Mouse (Mus musculus) heart, adult 18-20 months (tissue): Measurements from ENCODE around the gene Ints5. TPM values are rescaled to one million over a fixed set of nuclear protein-coding genes. Genes with fewer than 3 reads are reported as not detected.
"Not testable (repeated sequence)": the region's sequence is repeated elsewhere in the genome, so short reads cannot be mapped to it uniquely, and the experiment has no call there.

Experiments used
- DNase-seq, 2 experiments: peaks; one replicate each; pipeline ENCODE4 v3.0.0; 2021 to 2022; ENCODE audit warnings: mixed read lengths in 1 of 2
- long read RNA-seq, 2 experiments: library from polyadenylated mRNA; stranded (forward); transcript quantifications; one replicate each; pipeline ENCODE4 v2.0.0; 2021
- total RNA-seq, 2 experiments: library from RNA; stranded (reverse); gene quantifications; 2 replicates each; pipeline ENCODE4 v1.2.3; 2021

Gene Ints5
- total RNA-seq, result 10 to 100 TPM; 11.2 to 11.5 TPM
- long read RNA-seq, experiment 1, partial matches to known transcripts, result 3 of 5 reads
- long read RNA-seq, experiment 1, other reads (novel, unspliced or antisense), result 0 of 5 reads
- long read RNA-seq, experiment 2, partial matches to known transcripts, result 0 of 8 reads
- long read RNA-seq, experiment 2, other reads (novel, unspliced or antisense), result 4 of 8 reads

GRCm38 (mm10) chr19:8892829-8893766, at the start of gene Ints5:
Gene Ints5, plus strand, starts transcription at chr19:8893005.
- DNase-seq, result peak; percentile 89 to 94

DNA sequence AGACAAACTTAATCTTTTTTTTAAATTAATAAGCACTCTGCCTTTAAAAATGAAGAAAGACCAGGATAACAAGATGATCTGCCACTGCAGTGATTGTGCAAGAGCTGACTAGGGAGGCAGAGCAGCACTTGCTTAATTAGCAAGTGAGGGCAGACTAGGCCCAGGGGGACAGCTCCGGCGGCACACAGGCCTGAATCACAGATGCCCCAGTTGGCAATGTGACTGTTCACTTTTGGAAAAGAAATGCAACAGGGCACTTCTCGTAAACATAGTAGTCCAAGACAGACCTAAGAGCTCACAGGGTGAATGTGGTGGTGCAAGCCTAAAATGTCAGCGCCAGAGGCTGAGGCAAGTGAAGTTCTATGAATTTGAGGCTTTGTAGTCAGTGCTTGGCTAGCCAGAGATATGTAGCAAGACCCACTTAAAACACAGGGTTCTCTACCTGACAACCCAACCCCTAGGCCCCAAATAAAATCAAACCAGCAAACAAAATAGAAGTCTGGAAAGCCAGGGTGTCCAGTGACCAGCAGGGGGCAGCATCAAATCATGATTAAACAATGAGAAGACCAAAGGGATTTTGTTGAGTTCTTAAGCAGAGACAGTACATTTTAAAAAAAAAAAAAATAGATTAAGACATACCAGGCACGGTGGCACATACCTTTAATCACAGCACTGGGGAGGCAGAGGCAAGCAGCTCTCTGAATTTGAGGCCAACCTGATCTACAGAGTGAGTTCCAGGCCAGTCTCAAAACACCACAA, 48.3 kb upstream of the Ints5 start:
- DNase-seq, result peak; percentile 69 to 94

DNA sequence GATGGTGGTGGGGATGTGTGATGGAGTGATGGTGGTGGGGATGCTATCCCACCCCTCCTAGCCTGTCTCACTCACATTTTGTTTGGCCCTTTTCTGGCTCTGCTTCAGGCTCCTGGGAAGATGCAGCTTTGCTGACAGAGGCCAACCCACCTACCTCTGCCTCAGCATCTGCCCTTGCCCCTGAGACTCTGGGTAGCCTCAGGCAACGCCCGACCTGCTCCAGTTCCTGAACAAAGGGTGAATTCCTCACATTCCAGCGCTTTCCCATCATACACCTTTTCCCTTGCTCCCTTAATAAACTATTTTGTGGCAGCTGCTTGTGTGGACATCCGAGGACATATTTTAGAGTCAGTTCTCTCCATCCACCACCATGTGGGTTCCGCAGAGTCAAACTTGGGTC, 44.4 kb upstream of the Ints5 start:
- no peak for DNase-seq

GRCm38 (mm10) chr19:8850402-8850901, 42.4 kb upstream of the Ints5 start, which contains the start of gene Lrrn4cl:
Gene Lrrn4cl, plus strand, starts transcription at chr19:8850768.
- peak; percentile 47 to 72 for DNase-seq

DNA sequence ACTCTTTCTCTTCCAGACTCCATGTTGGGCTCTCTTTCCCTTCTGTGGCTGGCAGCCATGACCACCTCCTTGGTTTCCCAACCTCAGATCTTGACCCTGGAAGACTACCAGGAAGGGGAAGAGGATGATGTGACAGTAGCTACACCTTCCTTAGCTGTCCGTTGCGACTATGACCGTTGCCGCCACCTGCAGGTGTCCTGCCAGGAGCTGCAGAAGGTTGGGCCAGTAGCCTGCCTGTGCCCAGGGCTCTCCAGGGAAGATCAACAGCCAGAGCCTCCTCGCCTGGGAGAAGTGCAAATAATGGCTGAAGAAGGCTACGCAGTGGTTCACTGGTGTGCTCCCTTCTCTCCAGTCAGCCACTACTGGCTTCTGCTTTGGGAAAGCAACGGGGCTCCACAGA, 41.2 kb upstream of the Ints5 start:
- peak in 1 of 2 experiments; percentile 24 for DNase-seq

- DNase-seq, result peak; percentile 53 to 59
Measured at GRCm38 (mm10) chr19:8852236-8852928, 40.4 kb upstream of the Ints5 start.

GRCm38 (mm10) chr19:8853117-8853516, 39.7 kb upstream of the Ints5 start:
- no peak for DNase-seq

DNA sequence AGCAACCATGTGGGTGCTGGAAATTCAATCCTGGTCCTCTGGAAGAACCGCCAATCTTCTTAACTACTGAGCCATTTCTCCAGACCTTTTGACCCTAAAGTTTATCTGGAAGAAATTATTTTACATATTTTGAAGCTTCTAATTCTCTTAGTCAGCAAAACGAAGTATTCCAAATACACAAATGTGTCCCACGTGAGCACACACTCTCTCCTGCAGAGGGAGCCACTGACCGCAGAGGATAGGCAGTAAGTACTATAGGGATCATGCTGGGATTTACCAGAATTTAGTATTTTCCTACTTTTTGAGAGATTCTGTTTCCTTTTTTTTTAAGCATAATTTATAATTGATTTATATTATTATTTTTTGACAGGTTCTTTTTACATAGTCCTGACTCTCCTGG, 35.1 kb upstream of the Ints5 start:
- DNase-seq, result peak; percentile 49 to 66

DNA sequence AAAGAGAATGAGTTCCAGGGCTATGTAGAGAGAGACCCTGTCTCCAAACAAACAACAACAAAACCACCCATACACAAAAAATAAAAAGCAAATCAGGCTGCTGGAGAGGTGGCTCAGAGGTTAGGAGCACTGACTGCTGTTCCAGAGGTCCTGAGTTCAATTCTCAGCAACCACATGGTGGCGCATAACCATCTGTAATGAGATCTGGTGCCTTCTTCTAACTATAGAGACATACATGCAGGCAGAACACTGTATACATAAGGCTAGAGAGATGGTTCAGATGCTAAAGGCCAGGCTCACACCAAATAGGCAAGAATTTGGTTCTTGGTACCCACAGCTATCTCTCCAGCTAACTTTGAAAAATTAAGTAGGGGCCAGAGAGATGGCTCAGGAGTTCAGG, 33.8 kb upstream of the Ints5 start:
- peak in 1 of 2 experiments; percentile 49 for DNase-seq

- no peak for DNase-seq
Measured at GRCm38 (mm10) chr19:8864265-8864664, 28.5 kb upstream of the Ints5 start.

GRCm38 (mm10) chr19:8870381-8870780, 22.4 kb upstream of the Ints5 start:
- DNase-seq, result not testable (repeated sequence)

DNA sequence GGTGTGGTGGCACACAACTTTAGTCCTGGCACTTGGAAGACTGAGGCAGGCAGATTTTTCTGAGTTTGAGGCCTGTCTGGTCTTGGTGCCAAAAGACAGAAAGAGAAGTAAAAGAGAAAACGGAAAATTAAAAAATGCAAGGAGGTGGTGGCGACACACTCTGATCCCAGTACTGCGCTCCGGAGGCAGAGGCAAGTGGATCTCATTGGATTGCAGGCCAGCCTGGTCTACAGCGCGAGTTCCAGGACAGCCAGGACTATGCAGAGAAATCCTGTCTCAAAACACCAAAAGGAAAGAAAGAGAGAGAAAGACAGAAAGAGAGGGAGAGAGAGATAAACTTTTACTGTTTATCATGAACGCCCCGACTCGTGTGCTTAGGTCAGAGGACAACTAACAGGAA, 22.0 kb upstream of the Ints5 start:
- no peak for DNase-seq

GRCm38 (mm10) chr19:8871267-8872186, 21.3 kb upstream of the Ints5 start, which contains the start of gene Ubxn1:
Gene Ubxn1, plus strand, starts transcription at chr19:8871496.
- DNase-seq, result peak; percentile 99

- DNase-seq, result no peak
Measured at GRCm38 (mm10) chr19:8872266-8872840, 20.5 kb upstream of the Ints5 start.

- no peak for DNase-seq
Measured at GRCm38 (mm10) chr19:8875031-8875430, 17.8 kb upstream of the Ints5 start.

DNA sequence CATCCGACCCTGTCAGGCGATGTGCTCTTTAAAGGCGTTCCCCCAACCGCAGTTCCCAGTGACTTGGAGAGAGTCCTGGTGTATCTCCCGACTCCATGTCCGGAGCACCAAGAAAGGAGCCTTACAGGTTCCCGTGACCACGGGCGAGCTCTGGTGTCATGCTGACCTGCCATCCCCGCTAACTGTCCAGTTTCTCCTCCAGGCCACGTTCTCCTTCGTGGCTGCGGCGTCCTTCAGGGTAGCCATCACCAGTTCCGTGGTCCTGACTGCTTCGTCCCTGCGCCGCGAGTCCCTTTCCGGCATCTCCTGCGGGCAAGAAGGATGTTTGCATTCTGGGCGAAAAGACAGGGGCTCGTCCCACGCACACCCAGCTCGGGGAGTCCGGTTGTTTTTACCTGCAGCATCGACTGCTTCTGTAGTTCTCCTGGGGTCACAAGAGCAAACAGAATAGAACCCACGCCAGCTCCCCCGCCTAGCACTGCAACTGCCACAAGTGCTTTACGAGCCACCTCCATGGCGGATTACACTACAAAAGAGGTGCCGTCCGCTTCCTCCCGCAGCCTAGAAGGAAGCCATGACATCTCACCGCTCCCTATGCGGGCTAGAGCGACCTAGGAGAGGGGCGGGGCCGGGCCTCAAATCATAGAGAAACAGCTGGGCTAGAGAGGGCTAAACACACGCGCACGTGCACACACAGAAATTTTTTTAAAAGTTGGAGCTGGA, 12.3 kb upstream of the Ints5 start, which contains the start of gene Uqcc3:
Gene Uqcc3 (minus strand): TSS at position 613 of the 723 bp plus-strand sequence.
- peak; percentile 94 for DNase-seq

DNA sequence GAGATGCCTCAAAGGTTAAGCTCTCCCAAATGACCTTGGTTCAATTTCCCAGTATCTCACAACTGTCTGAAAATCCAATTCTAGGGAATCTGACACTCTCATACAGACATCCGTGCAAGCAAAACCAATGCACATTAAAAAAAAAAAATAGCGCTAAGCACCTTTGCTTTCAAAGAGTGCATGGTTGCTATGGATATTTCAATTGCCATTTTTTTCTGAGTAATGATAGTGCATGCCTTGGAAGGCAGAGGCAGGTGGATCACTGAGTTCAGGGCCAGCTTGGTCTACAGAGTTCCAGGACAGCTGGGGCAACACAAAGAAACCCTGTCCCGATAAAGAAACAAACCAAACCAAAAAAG, 11.8 kb upstream of the Ints5 start:
- no peak for DNase-seq

DNA sequence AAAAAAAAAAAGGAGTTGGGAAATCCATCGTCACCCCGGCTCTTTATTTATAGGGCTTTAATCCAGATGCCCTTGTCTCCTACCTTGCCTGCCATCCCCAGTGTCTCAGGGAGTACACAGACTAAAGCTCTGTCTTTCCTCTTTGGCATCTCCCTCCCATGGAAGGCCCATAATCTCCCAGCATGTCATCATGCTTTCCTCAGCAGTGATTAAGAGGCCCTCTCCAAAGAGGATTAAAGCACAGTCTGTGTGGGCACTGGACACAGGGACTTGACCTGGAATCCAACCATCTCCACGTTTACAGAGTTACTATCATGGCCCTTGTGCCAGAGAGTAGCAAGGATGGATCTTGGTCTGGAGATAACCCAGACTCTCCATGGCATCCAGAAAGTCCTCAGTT, 9.2 kb upstream of the Ints5 start, which contains the start of the genes Lbhd1 and Gm49403:
Gene Lbhd1 (plus strand): TSS at position 117 of the 400 bp plus-strand sequence.
Gene Gm49403 (plus strand): TSS at position 315 of the 400 bp plus-strand sequence.
- no peak for DNase-seq

DNA sequence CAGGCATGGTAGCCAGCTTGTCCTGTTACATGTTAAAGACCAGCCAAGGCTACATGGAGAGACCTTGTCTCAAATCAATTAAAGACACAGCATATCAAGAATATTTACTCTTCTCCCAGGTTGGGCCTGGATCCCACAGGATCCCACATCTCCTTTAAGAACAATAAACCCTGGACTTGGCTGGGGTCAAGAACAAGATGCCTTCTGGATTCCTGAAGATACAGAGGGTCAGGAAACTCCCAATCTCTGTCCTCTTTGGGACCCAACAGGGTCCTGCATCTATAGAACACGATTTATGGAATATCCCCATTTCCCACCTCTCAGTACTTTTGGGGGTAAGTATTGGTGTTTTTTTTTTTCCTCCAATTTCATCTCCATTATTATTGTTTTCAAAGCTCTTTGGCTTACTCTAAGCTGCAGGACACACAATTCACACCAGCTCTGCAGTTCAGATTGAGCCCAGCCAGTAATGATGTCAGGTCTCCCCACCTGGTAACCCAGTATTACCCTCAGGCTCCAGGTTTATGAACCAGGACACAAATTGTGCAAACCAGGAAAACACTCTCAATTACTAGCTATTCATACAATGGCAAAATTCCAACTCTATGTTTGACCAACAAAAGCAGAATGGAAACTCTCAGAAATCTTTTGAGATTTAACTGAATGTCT, 5.8 kb upstream of the Ints5 start:
- DNase-seq, result no peak
